Mouse (Mus musculus): ENCODE measurements around the gene Heyl. TPM values are rescaled to one million over a fixed set of nuclear protein-coding genes. Genes with fewer than 3 reads are reported as not detected.

The Heyl gene
- polyA plus RNA-seq, 1 experiment from 2014 or later, result 8.1 TPM

GRCm38 (mm10) chr4:123219720-123220357 lies 13.5 kb upstream of the Heyl start:
- Histone ChIP-seq H3K4me1 (ENCODE audit: control insufficient read depth, insufficient read depth, low read length) (no peaks in the 10 kb centered on the region), H3K9me3 (replicated peaks; ENCODE audit: control insufficient read depth, low read length) (no peaks in the 10 kb centered on the region), H3K4me3 (ENCODE audit: low read depth, low read length) (no peak overlapping the region), H3K27ac (replicated peaks; ENCODE audit: low read depth, low read length) (no peak overlapping the region), H3K4me2 (ENCODE audit: low read depth, low read length) (no peak overlapping the region), H3K36me3 (replicated peaks; ENCODE audit: control insufficient read depth, insufficient read depth, low read depth, low read length) (no peaks in the 10 kb centered on the region), H3K27me3 (ENCODE audit: control insufficient read depth, insufficient read depth, low read length) (no peaks in the 10 kb centered on the region), H3K9ac (replicated peaks; ENCODE audit: low read length) (no peak overlapping the region)
- DNase-seq (ENCODE audit: low spot score) (peak; percentile 83), ATAC-seq (replicated peaks; ENCODE audit: insufficient number of reproducible peaks, low FRiP score, low TSS enrichment, low read depth) (peak; percentile 67)
- 73% methylated on average over 15 of the region's 15 CpGs for WGBS

- H3K4me2 ChIP-seq (ENCODE audit: low read depth, low read length), result no peak overlapping the region
- no peaks in the 10 kb centered on the region for H3K9me3 ChIP-seq (replicated peaks; ENCODE audit: control insufficient read depth, low read length)
- DNase-seq (ENCODE audit: low spot score) (no peak), ATAC-seq (replicated peaks; ENCODE audit: insufficient number of reproducible peaks, low FRiP score, low TSS enrichment, low read depth) (no peak)
- H3K27me3 ChIP-seq (ENCODE audit: control insufficient read depth, insufficient read depth, low read length), result no peaks in the 10 kb centered on the region
- no peak overlapping the region for H3K4me3 ChIP-seq (ENCODE audit: low read depth, low read length)
- 60% methylated on average over 4 of the region's 4 CpGs for WGBS
- H3K9ac ChIP-seq (replicated peaks; ENCODE audit: low read length), result no peak overlapping the region
- no peak overlapping the region for H3K27ac ChIP-seq (replicated peaks; ENCODE audit: low read depth, low read length)
- H3K4me1 ChIP-seq (ENCODE audit: control insufficient read depth, insufficient read depth, low read length), result no peaks in the 10 kb centered on the region
- H3K36me3 ChIP-seq (replicated peaks; ENCODE audit: control insufficient read depth, insufficient read depth, low read depth, low read length), result no peaks in the 10 kb centered on the region
Observed at GRCm38 (mm10) chr4:123220637-123221036, 12.7 kb upstream of the Heyl start.

- Histone ChIP-seq H3K27ac (replicated peaks; ENCODE audit: low read depth, low read length) (no peak overlapping the region), H3K4me2 (ENCODE audit: low read depth, low read length) (no peak overlapping the region), H3K9ac (replicated peaks; ENCODE audit: low read length) (no peak overlapping the region), H3K4me3 (ENCODE audit: low read depth, low read length) (no peak overlapping the region), H3K27me3 (ENCODE audit: control insufficient read depth, insufficient read depth, low read length) (no peaks in the 10 kb centered on the region), H3K9me3 (replicated peaks; ENCODE audit: control insufficient read depth, low read length) (no peaks in the 10 kb centered on the region), H3K36me3 (replicated peaks; ENCODE audit: control insufficient read depth, insufficient read depth, low read depth, low read length) (no peaks in the 10 kb centered on the region), H3K4me1 (ENCODE audit: control insufficient read depth, insufficient read depth, low read length) (peaks cover 2% of the 10 kb centered on the region; the same call in 1 of the 2 replicates)
- 49% methylated on average over 3 of the region's 3 CpGs for WGBS
- no peak for DNase-seq (ENCODE audit: low spot score)
- no peak for ATAC-seq (replicated peaks; ENCODE audit: insufficient number of reproducible peaks, low FRiP score, low TSS enrichment, low read depth)
Observed at GRCm38 (mm10) chr4:123223309-123223708, 10.0 kb upstream of the Heyl start.

- Histone ChIP-seq H3K4me3 (ENCODE audit: low read depth, low read length) (no peak overlapping the region), H3K4me2 (ENCODE audit: low read depth, low read length) (no peak overlapping the region), H3K27ac (replicated peaks; ENCODE audit: low read depth, low read length) (no peak overlapping the region), H3K9ac (replicated peaks; ENCODE audit: low read length) (no peak overlapping the region), H3K36me3 (replicated peaks; ENCODE audit: control insufficient read depth, insufficient read depth, low read depth, low read length) (no peaks in the 10 kb centered on the region), H3K9me3 (replicated peaks; ENCODE audit: control insufficient read depth, low read length) (no peaks in the 10 kb centered on the region), H3K4me1 (ENCODE audit: control insufficient read depth, insufficient read depth, low read length) (peaks cover 2% of the 10 kb centered on the region; the same call in 1 of the 2 replicates), H3K27me3 (ENCODE audit: control insufficient read depth, insufficient read depth, low read length) (no peaks in the 10 kb centered on the region)
- DNase-seq (ENCODE audit: low spot score) (no peak), ATAC-seq (replicated peaks; ENCODE audit: insufficient number of reproducible peaks, low FRiP score, low TSS enrichment, low read depth) (0 out of 2 replicates have a peak, but pooled peaks have one; percentile 12)
- 63% methylated on average over 10 of the region's 10 CpGs for WGBS
Observed at GRCm38 (mm10) chr4:123225718-123226403, 7.5 kb upstream of the Heyl start.

DNA sequence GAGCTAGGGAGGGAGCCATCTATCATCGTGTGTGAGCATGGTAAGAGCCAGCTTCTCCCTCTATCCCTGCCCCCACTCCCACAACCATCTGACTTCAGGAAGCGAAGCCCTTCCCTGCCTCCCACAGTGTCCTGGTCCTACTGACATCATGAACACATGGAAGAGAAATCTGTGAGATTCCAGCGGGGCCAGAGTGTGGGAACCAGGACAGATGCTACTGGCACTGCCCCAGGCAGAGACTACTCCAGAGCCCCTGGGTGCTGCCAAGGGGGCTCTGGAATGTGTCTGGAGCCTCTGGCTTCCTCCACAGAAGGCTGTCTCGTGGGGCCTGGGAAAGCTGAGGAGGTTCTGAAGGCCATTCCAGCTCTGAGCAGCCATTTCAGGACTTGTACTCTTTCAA lies 5.6 kb upstream of the Heyl start:
- H3K27me3 ChIP-seq (ENCODE audit: control insufficient read depth, insufficient read depth, low read length), result no peaks in the 10 kb centered on the region; the same call in 1 of the 2 replicates
- H3K9me3 ChIP-seq (replicated peaks; ENCODE audit: control insufficient read depth, low read length), result no peaks in the 10 kb centered on the region
- DNase-seq (ENCODE audit: low spot score), result no peak
- H3K36me3 ChIP-seq (replicated peaks; ENCODE audit: control insufficient read depth, insufficient read depth, low read depth, low read length), result no peaks in the 10 kb centered on the region
- no peak overlapping the region for H3K4me3 ChIP-seq (ENCODE audit: low read depth, low read length)
- ATAC-seq (replicated peaks; ENCODE audit: insufficient number of reproducible peaks, low FRiP score, low TSS enrichment, low read depth), result no peak
- no peak overlapping the region for H3K27ac ChIP-seq (replicated peaks; ENCODE audit: low read depth, low read length)
- no peak overlapping the region for H3K9ac ChIP-seq (replicated peaks; ENCODE audit: low read length)
- no peak overlapping the region for H3K4me2 ChIP-seq (ENCODE audit: low read depth, low read length)
- 36% methylated on average over 4 of the region's 4 CpGs for WGBS
- H3K4me1 ChIP-seq (ENCODE audit: control insufficient read depth, insufficient read depth, low read length), result peaks cover 2% of the 10 kb centered on the region; the same call in 1 of the 2 replicates

- Histone ChIP-seq H3K9me3 (replicated peaks; ENCODE audit: control insufficient read depth, low read length) (no peaks in the 10 kb centered on the region), H3K9ac (replicated peaks; ENCODE audit: low read length) (no peak overlapping the region), H3K27me3 (ENCODE audit: control insufficient read depth, insufficient read depth, low read length) (peaks cover 3% of the 10 kb centered on the region; the same call in 1 of the 2 replicates), H3K36me3 (replicated peaks; ENCODE audit: control insufficient read depth, insufficient read depth, low read depth, low read length) (no peaks in the 10 kb centered on the region), H3K4me3 (ENCODE audit: low read depth, low read length) (no peak overlapping the region), H3K4me1 (ENCODE audit: control insufficient read depth, insufficient read depth, low read length) (peaks cover 2% of the 10 kb centered on the region), H3K4me2 (ENCODE audit: low read depth, low read length) (no peak overlapping the region), H3K27ac (replicated peaks; ENCODE audit: low read depth, low read length) (no peak overlapping the region)
- no peak for ATAC-seq (replicated peaks; ENCODE audit: insufficient number of reproducible peaks, low FRiP score, low TSS enrichment, low read depth)
- DNase-seq (ENCODE audit: low spot score), result peak; percentile 38
- WGBS, result 11% methylated on average over 2 of the region's 2 CpGs
Observed at GRCm38 (mm10) chr4:123228270-123228669, 5.1 kb upstream of the Heyl start.

DNA sequence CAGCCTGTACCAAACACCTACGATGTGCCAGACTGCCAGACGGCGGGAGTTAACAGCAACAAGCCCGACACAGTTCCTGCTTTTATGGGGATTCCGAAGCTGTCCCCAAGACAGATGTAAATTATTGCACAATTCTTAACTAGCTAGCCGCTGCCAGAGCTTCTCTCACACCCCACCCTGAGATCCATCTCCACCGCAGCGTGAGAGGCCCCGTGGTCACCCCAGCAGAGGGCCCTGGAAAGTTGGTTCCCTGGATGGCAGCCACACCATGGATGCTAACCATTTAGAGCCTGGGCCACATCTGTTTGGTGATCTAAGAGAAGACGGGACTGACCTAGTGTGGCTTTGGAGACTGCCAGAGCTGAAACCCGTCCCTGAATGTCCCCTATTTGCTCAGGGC lies 4.2 kb upstream of the Heyl start:
- H3K27me3 ChIP-seq (ENCODE audit: control insufficient read depth, insufficient read depth, low read length), result peaks cover 9% of the 10 kb centered on the region; the same call in 1 of the 2 replicates

DNA sequence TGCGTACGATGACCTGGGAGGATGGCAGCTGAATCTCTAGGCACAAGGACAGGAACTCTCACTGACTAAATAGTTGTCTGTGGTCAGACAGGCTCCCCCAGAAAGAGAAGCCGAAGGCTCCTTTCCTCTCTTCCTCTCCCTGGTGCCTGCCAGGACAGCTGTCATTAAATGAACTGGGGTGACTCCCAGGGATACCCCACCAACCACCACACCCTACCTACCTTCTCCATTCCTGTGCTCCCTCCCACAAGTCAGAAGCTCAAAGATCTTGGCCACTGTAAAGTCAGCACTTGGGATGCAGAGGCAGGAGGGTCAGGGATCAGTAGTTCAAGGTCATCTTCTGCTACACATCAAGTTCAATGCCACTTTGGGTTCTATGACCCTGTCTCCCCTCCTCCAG lies 515 bp upstream of the Heyl start:
- no peak overlapping the region for H3K4me3 ChIP-seq (ENCODE audit: low read depth, low read length)
- H3K4me1 ChIP-seq (ENCODE audit: control insufficient read depth, insufficient read depth, low read length), result peaks cover 12% of the 10 kb centered on the region
- 67% methylated on average over 3 of the region's 3 CpGs for WGBS
- no peak overlapping the region for H3K27ac ChIP-seq (replicated peaks; ENCODE audit: low read depth, low read length)
- DNase-seq (ENCODE audit: low spot score) (no peak), ATAC-seq (replicated peaks; ENCODE audit: insufficient number of reproducible peaks, low FRiP score, low TSS enrichment, low read depth) (no peak)
- no peak overlapping the region for H3K4me2 ChIP-seq (ENCODE audit: low read depth, low read length)
- peaks cover 12% of the 10 kb centered on the region; the same call in 1 of the 2 replicates for H3K27me3 ChIP-seq (ENCODE audit: control insufficient read depth, insufficient read depth, low read length)
- H3K9ac ChIP-seq (replicated peaks; ENCODE audit: low read length), result no peak overlapping the region
- no peaks in the 10 kb centered on the region for H3K9me3 ChIP-seq (replicated peaks; ENCODE audit: control insufficient read depth, low read length)
- no peaks in the 10 kb centered on the region for H3K36me3 ChIP-seq (replicated peaks; ENCODE audit: control insufficient read depth, insufficient read depth, low read depth, low read length)

More for the DNA sequence above, 4.2 kb upstream of the Heyl start:
- Histone ChIP-seq H3K9me3 (replicated peaks; ENCODE audit: control insufficient read depth, low read length) (no peaks in the 10 kb centered on the region), H3K27ac (replicated peaks; ENCODE audit: low read depth, low read length) (no peak overlapping the region), H3K36me3 (replicated peaks; ENCODE audit: control insufficient read depth, insufficient read depth, low read depth, low read length) (no peaks in the 10 kb centered on the region), H3K9ac (replicated peaks; ENCODE audit: low read length) (no peak overlapping the region), H3K4me1 (ENCODE audit: control insufficient read depth, insufficient read depth, low read length) (peaks cover 7% of the 10 kb centered on the region), H3K4me3 (ENCODE audit: low read depth, low read length) (no peak overlapping the region), H3K4me2 (ENCODE audit: low read depth, low read length) (no peak overlapping the region)
- no peak for ATAC-seq (replicated peaks; ENCODE audit: insufficient number of reproducible peaks, low FRiP score, low TSS enrichment, low read depth)
- 82% methylated on average over 11 of the region's 11 CpGs for WGBS
- DNase-seq (ENCODE audit: low spot score), result no peak

Data from embryonic facial prominence, embryonic 11.5 days (tissue).